Mouse (Mus musculus) C2C12 (cell line): ENCODE data around the gene Mta2.

Experiments
- CEBPB ChIP-seq: IDR thresholded peaks from one replicate; pipeline ENCODE4 v1.6.1; 2011; ENCODE audit warnings: low read depth, mild to moderate bottlenecking, control low read depth, moderate library complexity
- CTCF ChIP-seq: IDR thresholded peaks from one replicate; pipeline ENCODE4 v1.5.1; 2011; ENCODE audit not compliant: control insufficient read depth, insufficient read depth, insufficient read length
- FOSL1 ChIP-seq: IDR thresholded peaks from one replicate; pipeline ENCODE4 v1.8.0; 2011; ENCODE audit warnings: mild to moderate bottlenecking, low read length; ENCODE audit not compliant: poor library complexity, insufficient read depth, severe bottlenecking
- MAX ChIP-seq: IDR thresholded peaks from one replicate; pipeline ENCODE4 v1.6.1; 2011; ENCODE audit warnings: mild to moderate bottlenecking, control low read depth
- MYOD1 ChIP-seq: IDR thresholded peaks from one replicate; pipeline ENCODE4 v1.6.1; 2011; ENCODE audit warnings: low read depth; ENCODE audit not compliant: control insufficient read depth, insufficient read length
- MYOG ChIP-seq: IDR thresholded peaks from one replicate; pipeline ENCODE4 v1.6.1; 2011; ENCODE audit not compliant: control insufficient read depth, insufficient read length; ENCODE audit errors: extremely low read depth
- USF1 ChIP-seq: IDR thresholded peaks from one replicate; pipeline ENCODE4 v1.6.1; 2011; ENCODE audit warnings: low read depth, mild to moderate bottlenecking, control low read depth, moderate library complexity

DNA sequence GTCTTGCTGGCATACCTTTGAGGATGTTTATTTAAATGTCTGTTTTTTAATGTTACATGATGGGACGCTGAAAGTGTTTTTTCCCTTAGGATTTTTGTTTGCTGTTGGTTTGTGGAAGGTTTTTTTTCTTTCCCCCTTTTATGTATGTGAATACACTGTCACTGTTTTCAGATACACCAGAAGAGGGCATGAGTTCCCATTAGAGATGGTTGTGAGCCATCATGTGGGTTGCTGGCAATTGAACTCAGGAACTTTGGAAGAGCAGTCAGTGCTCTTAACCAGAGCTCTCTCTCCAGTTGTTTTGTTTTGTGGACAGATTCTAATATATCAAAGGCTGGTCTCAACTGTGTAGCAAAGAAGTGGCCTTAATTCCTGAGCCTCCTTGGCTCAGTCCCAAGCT lies 33.0 kb downstream of the Mta2 start:
- TF ChIP-seq CTCF (no peak), USF1 (no peak), MYOD1 (no peak), MAX (no peak), MYOG (no peak), CEBPB (no peak), FOSL1 (no peak)
